Mouse (Mus musculus) ovary, postnatal 10 days (tissue): Measurements from ENCODE around the gene Vax1.

Experiments used
- DNase-seq: peaks from one replicate; pipeline ENCODE4 v3.0.0; 2022; ENCODE audit warnings: low spot score

Vax1 gene

DNA sequence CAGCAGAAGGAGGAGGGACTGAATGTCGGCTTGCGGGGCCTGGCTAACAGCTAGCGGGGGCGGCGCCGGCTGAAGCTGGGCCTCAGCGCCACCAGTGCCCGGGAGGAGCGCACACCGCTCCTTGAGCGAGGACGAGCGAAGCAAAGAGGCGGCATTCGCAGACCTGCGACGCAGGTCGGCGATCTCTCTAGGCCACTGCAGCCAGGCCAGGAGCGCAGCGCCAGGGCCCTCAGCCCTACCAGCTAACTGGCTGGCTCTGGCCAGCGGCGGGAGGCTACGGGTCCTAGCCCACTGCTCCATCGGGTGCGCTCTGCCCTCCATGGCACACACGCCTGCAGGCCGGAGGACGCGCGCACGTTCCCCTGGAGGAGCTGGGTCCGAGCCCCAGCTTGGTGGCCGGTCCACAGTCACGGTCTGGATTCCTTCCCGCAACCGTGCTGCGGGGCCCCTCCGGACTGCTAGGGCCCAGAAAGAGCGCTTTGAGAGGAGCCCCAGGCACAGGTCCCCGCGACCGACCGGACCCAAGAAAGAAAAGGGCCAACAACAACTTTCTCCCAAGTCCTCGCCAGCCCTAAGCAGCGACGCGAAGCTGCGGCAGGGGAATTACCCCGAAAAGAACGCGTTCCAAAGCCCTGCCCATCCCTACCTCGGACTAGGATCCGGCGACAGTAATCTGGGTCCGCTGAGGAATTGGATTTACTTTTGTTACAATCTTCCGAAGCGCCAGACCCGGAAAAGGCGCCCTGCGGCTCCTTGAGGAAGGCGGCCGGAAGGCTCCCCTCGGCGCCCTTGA is 517 bp downstream of the Vax1 start:
- no peak for DNase-seq

DNA sequence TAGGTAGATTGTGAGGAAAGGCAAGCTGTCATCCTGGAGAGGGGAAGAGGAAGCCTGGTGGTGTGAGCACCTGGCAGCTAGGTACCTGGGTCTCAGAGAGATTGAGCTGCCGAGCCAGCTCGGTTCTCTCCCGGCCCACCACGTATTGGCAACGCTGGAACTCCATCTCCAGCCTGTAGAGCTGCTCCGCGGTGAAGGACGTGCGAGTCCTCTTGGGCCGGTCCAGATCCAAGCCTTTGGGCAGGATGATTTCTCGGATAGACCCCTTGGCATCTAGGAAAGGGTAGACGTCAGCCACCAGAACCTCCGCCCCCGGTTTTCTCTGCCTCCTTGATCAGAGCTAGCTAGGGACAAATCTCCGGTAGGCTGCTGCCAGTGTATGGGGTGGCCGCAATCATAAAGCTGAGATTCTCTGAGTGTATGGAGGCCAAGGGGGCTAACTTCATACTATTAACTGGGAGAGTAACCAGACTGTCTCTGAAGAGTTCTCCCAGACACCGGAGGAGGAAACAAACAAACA is 1.4 kb downstream of the Vax1 start:
- DNase-seq, result no peak

DNA sequence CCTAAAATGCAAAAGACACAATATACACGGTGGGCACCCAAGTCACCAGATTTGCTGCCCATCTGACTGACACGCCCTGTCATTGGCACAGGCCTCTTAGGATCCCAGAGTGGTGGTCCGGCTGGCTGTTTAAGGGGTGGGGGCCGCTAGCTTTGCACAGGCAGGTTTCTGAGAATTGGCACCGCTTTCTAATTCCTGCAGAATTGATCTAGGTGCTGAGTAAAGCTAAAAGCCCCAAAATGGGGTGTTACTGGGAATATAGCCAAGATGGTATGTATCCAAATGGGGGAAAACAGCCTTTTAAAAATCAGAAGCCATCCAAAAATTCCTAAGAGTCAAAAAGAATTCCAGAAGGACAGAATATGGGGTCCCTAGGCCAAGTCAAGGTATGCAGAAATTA is 2.0 kb downstream of the Vax1 start:
- no peak for DNase-seq

DNA sequence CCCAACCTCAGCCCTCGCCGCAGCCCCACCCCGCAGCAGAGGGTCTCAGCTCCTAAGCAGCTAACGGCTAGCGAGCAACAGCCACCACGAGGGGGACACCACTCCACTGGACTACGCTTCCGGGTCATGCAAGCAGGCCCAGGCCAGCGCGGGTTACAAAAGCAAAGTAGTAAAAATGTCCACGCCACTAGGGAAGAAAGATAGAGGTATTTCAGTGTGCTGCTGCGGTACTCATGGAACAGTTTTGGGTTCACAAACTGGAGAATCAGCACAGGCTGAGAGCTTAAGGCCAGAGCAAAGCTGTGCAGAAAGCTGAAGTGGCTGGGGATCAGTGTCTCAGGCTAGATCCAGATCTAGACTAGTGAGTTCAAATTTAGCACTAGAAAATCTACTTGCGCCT is 3.0 kb downstream of the Vax1 start:
- no peak for DNase-seq

DNA sequence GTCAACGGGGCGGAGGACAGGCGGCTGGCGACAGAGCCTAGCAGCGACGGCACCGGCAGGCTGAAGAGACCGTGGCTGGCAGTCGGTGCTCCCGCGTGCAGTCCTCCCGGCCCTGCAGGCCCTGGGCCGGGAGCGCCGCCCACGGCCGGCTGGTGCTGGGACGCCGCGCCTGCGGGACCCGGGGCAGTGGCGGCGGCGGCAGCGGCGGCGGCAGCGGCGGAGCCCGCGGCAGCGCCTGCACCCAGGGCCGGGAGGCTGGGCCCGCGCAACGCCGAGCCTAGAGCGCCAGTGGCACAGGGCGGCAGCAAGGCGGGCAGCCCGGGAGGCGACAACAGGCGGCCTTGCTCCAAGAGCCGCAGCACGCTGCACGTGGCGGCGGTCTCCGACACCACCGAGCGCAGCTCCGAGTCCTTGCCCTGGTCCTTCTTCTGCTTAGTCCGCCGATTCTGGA is 3.5 kb downstream of the Vax1 start:
- DNase-seq, result no peak

DNA sequence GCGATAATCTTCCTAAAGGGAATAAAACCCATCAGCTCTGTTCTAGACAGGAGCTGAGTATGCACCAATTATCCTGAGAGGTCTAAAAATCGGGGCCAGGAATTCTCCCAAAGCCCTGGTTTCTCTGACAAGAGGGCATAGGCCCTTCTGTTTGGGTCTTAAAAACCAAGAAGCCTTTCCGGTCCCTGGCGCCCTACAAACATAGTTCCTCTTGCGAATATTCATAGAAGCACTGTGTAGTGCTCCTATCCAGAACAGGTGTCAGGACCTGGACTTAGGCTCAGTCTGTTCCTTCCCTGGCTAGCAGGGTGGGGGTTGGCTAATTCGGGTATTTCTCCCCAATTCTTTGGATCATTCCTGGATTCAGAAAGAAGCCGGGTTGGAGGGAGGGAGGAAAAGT is 4.3 kb downstream of the Vax1 start:
- no peak for DNase-seq

DNA sequence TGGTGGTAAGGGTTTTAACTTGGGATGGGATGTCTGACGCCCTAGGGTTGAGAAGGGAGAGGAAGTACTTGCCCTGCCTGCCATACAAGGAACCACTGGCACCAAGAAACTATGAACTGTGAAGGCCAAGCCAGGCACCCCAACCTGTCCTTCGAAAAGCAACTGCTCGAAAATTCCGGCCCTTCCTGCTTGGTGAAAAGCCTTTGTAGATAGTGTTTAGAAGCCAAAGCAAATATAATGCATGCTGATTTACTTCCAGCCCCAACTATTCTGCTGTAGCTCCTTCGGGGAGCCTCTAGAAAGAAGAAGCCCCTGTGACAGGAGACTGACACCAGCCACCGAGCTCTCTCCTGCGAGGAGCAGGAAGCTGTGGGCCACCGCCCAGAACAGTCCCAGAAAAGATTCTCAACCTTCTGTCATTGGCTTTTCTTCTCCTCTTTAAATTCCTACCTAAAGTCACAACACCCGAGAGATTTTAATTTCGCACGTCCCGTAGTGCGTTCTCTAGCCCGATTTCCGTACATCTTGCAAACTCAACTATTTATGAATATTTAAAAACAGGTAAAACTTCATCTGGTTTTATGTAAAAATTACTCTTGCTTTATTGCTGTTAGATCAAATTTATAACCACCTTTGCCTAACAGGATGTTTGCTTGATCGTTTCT is 4.8 kb downstream of the Vax1 start:
- no peak for DNase-seq

DNA sequence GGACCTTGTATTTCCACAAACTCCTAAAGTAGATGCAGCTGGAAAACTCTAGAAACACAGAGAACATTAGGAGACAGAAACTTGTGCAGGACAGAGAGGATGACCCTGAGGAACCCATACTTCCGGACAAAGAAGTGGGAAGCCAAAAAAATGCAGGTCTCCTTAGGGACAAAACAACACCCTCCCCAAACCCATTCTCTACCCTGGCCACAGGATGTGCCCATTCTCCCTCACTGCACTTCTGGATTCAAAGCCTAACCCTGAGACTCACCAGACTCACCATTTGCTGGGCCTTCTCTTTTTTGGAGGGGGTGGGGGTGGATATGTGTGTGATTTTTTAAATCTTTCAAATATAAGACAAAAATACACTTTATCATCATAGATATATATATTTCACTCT is 5.7 kb downstream of the Vax1 start:
- DNase-seq, result no peak

DNA sequence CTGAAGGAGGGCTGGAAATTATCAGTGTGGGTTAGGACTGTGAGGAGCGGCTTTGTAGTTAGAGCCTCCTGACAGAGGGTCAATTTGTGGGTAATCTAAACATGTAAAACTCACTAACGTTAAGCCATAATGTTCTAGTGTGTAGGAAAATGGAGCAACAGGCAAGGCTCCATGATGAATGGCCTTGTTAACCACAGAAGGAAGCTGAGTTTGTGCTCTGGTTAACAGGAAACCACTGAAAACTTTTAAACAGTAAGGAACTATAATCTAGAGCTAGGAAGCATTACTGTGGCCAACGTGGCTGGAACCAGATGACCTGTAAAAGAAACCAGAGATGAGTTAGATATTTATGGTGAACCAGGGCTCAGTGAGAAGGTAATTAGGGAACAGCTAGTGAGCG is 13.2 kb downstream of the Vax1 start:
- DNase-seq, result no peak

DNA sequence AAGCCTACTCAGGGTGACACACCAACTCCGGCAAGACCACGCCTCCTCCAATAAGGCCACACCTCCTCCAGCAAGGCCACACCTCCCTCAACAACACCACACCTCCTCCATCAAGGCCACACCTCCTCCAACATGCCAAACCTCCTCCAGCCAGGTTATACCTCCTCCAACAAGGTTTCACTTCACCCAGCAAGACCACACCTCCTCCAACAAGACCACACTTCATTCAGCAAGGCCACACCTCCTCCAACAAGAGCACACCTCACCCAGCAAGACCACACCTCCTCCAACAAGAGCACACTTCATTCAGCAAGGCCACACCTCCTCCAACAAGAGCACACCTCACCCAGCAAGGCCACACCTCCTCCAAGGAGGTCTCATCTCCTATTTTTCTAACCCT is 15.7 kb downstream of the Vax1 start:
- DNase-seq, result no peak

DNA sequence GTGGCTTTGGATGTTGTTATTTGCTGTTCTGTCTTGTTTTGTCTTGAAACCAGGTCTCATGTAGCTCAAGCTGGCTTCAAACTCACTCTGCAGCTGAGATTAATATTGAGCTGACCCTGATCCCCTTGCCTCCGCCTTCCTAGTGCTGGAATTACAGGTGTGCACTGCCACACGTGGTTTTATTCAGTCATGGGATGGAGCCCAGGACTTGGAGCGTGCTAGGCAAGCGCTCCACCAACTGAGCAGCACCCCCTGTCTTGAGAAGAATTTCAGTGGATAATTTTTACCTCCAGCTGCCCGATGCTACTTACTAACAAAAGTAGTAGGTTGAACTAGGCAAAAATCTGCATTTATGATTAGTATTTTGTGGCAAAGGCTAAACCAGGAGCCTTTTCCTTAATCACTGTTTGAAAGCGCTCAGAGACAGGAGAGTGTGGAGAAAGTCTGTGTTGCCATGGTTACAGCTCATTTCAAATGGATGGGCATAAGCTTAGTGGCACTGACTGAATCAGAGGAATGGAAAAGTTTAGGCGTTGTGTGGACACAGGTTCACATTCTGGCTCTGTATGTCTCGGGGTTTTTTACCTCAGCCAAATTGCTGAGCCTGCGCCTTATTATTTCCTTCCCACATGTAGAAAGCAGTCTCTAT is 24.2 kb downstream of the Vax1 start:
- no peak for DNase-seq

DNA sequence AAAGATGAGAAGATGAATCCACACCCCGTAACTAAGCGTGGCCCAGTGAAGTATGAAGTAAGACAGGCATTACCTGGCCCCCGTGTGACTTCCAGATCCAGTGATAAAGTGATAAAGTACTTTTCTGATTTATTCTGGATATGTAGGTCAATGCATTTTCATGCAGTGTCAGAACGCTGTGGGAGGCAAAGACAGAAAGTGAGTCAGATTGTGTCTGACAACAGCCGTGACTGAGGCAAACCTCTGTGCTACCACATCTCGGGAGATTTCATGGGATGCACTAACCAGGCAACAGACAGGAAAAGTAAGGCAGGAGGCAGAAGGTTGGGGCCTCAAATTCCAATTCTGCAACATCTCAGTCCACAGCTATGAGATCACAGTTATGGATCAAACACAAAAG is 24.8 kb downstream of the Vax1 start:
- no peak for DNase-seq

DNA sequence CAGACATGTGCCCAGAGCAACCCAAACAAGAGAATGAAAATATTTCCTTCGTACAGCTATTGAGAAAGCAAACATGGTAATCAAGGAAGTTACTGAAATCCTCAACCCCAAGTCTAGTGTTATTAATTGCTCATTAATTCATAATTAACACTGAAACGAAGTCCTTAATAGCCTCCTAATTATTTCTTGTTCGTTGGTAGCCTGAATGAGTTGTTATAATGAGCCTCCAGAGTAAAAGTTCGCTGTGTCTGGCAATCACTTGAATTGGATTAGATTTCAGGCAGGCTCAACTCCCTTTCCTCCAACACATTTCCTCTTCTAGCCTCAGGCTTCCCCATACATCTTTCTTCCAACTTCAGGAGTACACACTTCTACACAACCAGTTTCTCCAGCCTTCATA is 27.6 kb downstream of the Vax1 start:
- no peak for DNase-seq

DNA sequence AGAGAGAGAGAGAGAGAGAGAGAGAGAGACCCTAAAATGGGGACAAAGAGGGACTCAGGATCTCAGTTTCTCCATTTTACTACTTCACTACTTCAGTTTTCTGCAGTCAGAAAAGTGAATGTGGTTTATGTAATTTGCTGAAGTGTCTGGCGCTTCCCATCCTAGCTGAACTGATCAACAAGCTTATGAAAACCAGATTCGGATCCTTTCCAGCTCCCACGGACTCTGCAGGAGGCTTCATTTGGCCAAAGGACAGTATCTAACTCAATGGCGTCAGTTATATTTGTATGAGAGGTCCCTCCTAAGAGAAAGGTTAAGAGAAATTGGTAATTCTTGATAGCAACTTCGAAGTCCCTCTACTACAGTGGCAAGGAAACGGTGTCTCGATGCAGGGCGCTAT is 34.5 kb downstream of the Vax1 start:
- no peak for DNase-seq

DNA sequence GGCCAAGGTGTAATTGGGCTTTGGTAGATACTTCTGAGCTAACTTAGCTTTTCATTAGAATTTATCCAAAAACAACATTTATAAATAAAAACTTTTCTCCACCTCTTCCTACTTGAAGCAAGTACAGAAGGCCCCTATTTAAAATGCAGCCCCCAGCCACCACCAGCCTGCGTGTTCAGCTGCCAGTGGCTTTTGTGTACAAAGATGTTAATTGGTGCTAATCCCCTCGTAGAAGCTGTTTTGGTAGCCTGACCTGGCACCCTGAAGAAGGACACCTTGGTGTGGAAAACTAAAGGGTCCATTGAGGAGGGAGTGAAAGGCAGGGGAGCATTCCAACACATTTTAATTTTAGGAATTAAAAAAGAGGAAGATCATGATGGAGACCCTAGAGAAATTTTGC is 34.9 kb downstream of the Vax1 start:
- no peak for DNase-seq

DNA sequence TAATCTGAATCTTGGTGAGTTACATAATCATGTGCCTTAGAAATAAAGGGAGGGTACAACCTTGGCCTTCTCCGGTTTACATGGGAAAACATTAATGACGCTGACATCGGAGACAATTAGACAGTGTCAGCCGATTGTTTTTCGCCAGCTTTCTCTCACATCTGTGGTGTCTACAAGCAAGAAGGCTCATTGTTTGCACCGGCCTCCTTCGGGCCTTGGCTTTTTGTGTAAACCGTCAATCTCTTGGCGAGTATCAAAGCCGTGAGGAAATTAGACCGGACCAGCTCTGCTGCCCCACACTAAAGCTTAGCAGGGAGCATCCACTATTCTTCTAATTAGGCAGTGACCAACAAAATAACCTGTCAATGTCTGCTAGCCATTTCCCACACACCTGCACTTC is 36.7 kb downstream of the Vax1 start:
- no peak for DNase-seq

DNA sequence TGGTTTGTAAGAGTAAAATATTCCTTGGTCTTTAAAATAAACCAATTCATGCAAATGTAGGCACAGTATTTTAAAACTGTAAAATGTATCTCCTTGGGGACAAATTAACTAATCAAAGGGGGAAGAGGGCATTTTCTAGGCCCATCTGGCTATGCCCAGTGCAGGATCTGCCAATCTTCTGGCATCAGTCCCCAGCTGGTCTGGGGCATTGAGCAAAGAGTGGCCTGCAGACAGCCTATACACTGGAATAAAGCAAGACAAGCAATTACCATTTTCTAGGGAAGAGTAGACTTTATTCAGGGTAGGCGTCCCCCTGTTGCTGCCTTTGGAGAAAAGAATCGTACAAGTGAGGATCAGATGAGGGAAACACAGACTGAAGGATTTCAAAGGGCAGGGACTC is 40.2 kb downstream of the Vax1 start:
- no peak for DNase-seq

DNA sequence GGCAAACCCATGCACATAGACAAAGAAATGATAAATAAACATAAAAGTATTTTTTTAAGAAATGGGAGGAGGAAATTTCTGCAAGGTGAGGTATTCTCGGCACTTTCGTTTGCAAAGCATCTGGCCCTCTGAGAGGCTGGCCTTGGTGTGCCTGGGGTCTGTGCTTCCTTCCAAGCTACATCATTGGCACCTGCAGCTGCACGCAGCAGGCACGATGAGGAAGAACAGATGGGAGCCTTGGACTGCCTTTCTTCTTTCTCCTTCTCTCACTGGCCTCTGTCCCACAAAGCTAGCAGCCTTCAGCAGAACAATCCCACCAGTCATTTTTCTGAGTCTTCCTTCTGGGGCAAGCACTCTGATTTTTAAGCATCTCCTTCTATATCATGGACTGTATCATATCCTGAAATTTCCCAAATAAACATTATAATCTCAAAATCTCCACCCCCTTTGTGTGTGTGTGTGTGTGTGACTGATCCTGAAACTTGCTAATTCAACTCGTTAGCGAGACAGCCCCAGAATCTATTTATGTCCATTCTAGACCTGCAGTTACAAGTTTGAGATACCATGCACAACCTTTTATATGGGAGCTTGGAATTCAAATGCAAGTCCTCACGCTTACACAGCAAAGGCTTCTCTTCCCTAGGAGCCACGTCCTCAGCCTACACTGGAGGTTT is 41.2 kb downstream of the Vax1 start:
- DNase-seq, result no peak

DNA sequence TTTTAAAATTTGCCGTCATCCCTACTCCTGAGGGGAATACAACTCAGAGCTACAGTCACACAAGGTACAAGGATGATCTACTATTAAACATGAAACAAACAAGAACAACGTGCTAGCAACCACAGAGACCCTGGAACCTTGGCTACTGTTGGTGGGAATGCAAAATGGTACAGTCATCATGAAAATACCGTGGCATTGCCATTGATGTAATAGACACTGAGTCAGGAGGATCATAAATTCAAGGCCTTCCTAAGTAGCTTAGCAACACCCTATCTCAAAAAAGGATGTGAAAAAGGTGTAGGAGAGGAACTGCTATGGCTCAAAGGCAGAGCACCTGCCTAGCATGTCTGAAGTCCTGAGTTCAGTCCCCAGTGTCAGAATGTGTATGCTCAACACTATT is 42.4 kb downstream of the Vax1 start:
- DNase-seq, result no peak
